Mouse (Mus musculus) heart, postnatal 0 days (tissue): ENCODE results near the gene Hspg2.

Source experiments
- CTCF ChIP-seq: IDR thresholded peaks from 2 replicates; pipeline ENCODE4 v1.5.1; 2016; ENCODE audit warnings: antibody characterized with exemption, control low read depth, low read depth
- EP300 ChIP-seq: IDR thresholded peaks from 2 replicates; pipeline ENCODE4 v1.6.1; 2016; ENCODE audit warnings: antibody characterized with exemption, low read depth

DNA sequence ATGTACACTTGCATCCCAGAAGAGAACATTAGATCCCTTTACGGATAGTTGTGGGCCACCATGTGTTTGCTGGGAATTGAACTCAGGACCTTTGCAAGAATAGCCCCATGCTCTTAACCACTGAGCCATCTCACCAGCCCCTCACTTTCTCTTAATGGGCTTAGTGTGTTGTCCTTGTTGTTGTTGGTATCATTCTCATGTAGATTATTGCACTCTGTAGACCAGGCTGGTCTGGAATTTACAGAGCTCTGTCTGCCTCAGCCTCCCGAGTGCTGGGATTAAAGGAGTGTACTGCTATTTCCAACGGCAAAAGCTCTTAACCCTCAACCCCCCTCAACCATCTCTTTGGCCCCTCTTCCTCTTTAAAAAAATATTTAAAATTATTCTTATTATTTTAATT lies 121.0 kb downstream of the Hspg2 start:
- TF ChIP-seq CTCF (no peak), EP300 (no peak)
